Mouse (Mus musculus) bone marrow macrophage, adult 2 months (primary cell): ENCODE results near the gene Cox4i1.

Experiments used
- CTCF ChIP-seq: IDR thresholded peaks from 2 replicates; pipeline ENCODE4 v1.5.1; 2012; ENCODE audit warnings: low read depth, mild to moderate bottlenecking, low read length, moderate library complexity
- POLR2A ChIP-seq: IDR thresholded peaks from 2 replicates; pipeline ENCODE4 v1.6.1; 2012; ENCODE audit warnings: mild to moderate bottlenecking, low read depth, low read length, borderline replicate concordance

- TF ChIP-seq POLR2A (0 out of 2 replicates have a peak, but pooled peaks have one; percentile 4), CTCF (no peak)
Measured at GRCm38 (mm10) chr8:120696401-120697153, 28.6 kb downstream of the Cox4i1 start.
